Mouse (Mus musculus) liver, embryonic 12.5 days (tissue): ENCODE measurements at regions not wholly inside any gene's neighbourhood (a gene's known extent, or its start where the extent isn't known, plus 50 kb on each side); places are given as distances from the start of the nearest gene placed in this dataset.
"Not testable (repeated sequence)": the region's sequence is repeated elsewhere in the genome, so short reads cannot be mapped to it uniquely, and the experiment has no call there.

Experiments used
- ATAC-seq: fragments of 200-750 bp; cut with Nextera tagmentation; 2 replicates; pipeline ENCODE4 v1.8.0; 2017; ENCODE audit warnings: moderate number of reproducible peaks, mild to moderate bottlenecking, moderate library complexity
- H3K27ac ChIP-seq: fragments of 300-500 bp; sonication (generic); 2 replicates; pipeline ENCODE4 v1.5.1; 2016; ENCODE audit warnings: mild to moderate bottlenecking
- H3K27me3 ChIP-seq: fragments of 300-500 bp; sonication (generic); replicated peaks from 2 replicates; pipeline ENCODE4 v1.6.1; 2016; ENCODE audit warnings: mild to moderate bottlenecking, moderate library complexity
- H3K36me3 ChIP-seq: fragments of 300-500 bp; sonication (generic); 2 replicates; pipeline ENCODE4 v1.6.1; 2016; ENCODE audit warnings: mild to moderate bottlenecking, moderate library complexity
- H3K4me1 ChIP-seq: fragments of 300-500 bp; sonication (generic); 2 replicates; pipeline ENCODE4 v1.6.1; 2016
- H3K4me2 ChIP-seq: fragments of 300-500 bp; sonication (generic); 2 replicates; pipeline ENCODE4 v1.6.1; 2016; ENCODE audit warnings: mild to moderate bottlenecking, moderate library complexity
- H3K4me3 ChIP-seq: fragments of 300-500 bp; sonication (generic); 2 replicates; pipeline ENCODE4 v1.5.1; 2016; ENCODE audit warnings: mild to moderate bottlenecking, moderate library complexity
- H3K9ac ChIP-seq: fragments of 300-500 bp; sonication (generic); 2 replicates; pipeline ENCODE4 v1.6.1; 2016; ENCODE audit warnings: mild to moderate bottlenecking, moderate library complexity
- H3K9me3 ChIP-seq: fragments of 300-500 bp; sonication (generic); replicated peaks from 2 replicates; pipeline ENCODE4 v1.6.1; 2016; ENCODE audit warnings: mild to moderate bottlenecking, moderate library complexity
- WGBS: fragments of 180-500 bp; shearing (Covaris S2); methylation state at CpG from one replicate; pipeline ENCODE4 v1.1.7; 2016; ENCODE audit not compliant: insufficient replicate concordance; 5-methylcytosine and 5-hydroxymethylcytosine counted together

GRCm38 (mm10) chr16:42440822-42441221 lies 100.4 kb upstream of the Gap43 start:
- no peak overlapping the region for H3K9ac ChIP-seq
- H3K36me3 ChIP-seq, result no peaks in the 10 kb centered on the region
- H3K27ac ChIP-seq, result no peak overlapping the region
- H3K4me3 ChIP-seq, result no peak overlapping the region
- ATAC-seq, result no peak
- no peaks in the 10 kb centered on the region for H3K4me1 ChIP-seq
- no peaks in the 10 kb centered on the region for H3K9me3 ChIP-seq
- H3K27me3 ChIP-seq, result no peaks in the 10 kb centered on the region
- H3K4me2 ChIP-seq, result no peak overlapping the region
- 52% methylated on average over 4 of the region's 4 CpGs for WGBS

GRCm38 (mm10) chr16:42431529-42431928 lies 91.1 kb upstream of the Gap43 start:
- Histone ChIP-seq H3K4me1 (no peaks in the 10 kb centered on the region), H3K36me3 (no peaks in the 10 kb centered on the region), H3K27me3 (no peaks in the 10 kb centered on the region), H3K4me2 (no peak overlapping the region), H3K9me3 (no peaks in the 10 kb centered on the region), H3K27ac (no peak overlapping the region), H3K9ac (no peak overlapping the region), H3K4me3 (no peak overlapping the region)
- WGBS, result 81% methylated on average over 1 of the region's 1 CpGs
- no peak for ATAC-seq

- Histone ChIP-seq H3K9me3 (no peaks in the 10 kb centered on the region), H3K4me1 (no peaks in the 10 kb centered on the region), H3K4me3 (no peak overlapping the region), H3K4me2 (no peak overlapping the region), H3K27ac (no peak overlapping the region), H3K27me3 (no peaks in the 10 kb centered on the region), H3K36me3 (no peaks in the 10 kb centered on the region), H3K9ac (no peak overlapping the region)
- 63% methylated on average over 4 of the region's 4 CpGs for WGBS
- ATAC-seq, result no peak
These were observed 76.2 kb upstream of the Gap43 start for GRCm38 (mm10) chr16:42416673-42417072.

- H3K9ac ChIP-seq, H3K9me3 ChIP-seq, H3K4me3 ChIP-seq, H3K4me2 ChIP-seq, H3K36me3 ChIP-seq, H3K27me3 ChIP-seq, H3K4me1 ChIP-seq, ATAC-seq, H3K27ac ChIP-seq: not testable (repeated sequence)
These were observed 71.6 kb upstream of the Gap43 start for GRCm38 (mm10) chr16:42412031-42412430.

GRCm38 (mm10) chr16:42396596-42396995 lies 56.1 kb upstream of the Gap43 start:
- Histone ChIP-seq H3K9ac (no peak overlapping the region), H3K9me3 (no peaks in the 10 kb centered on the region), H3K4me2 (no peak overlapping the region), H3K4me3 (no peak overlapping the region), H3K36me3 (no peaks in the 10 kb centered on the region), H3K27me3 (no peaks in the 10 kb centered on the region), H3K4me1 (no peaks in the 10 kb centered on the region), H3K27ac (no peak overlapping the region)
- WGBS, result 76% methylated on average over 1 of the region's 1 CpGs
- ATAC-seq, result no peak
